Mouse (Mus musculus) embryonic fibroblast, embryonic 13.5 days (primary cell): ENCODE measurements around the gene Robo1.

Source experiments
- CTCF ChIP-seq: IDR thresholded peaks from 2 replicates; pipeline ENCODE4 v1.5.1; 2011; ENCODE audit warnings: mild to moderate bottlenecking, control low read depth, low read length, moderate library complexity, borderline replicate concordance; ENCODE audit not compliant: insufficient read depth
- POLR2A ChIP-seq: IDR thresholded peaks from 2 replicates; pipeline ENCODE4 v1.6.1; 2011; ENCODE audit warnings: low read depth, mild to moderate bottlenecking, control low read depth, low read length, moderate library complexity

- TF ChIP-seq CTCF (no peak), POLR2A (no peak)
Measured at GRCm38 (mm10) chr16:72720979-72721378, 412.9 kb downstream of the Robo1 start.
